Mouse (Mus musculus) MEL (cell line): ENCODE measurements around the gene Ttll4.

Experiments
- MAFK ChIP-seq: IDR thresholded peaks from 2 replicates; pipeline ENCODE4 v1.6.1; 2011; ENCODE audit warnings: low read depth, mild to moderate bottlenecking, low read length, improper control_type of control experiment, borderline replicate concordance
- POLR2A ChIP-seq, 2 experiments: IDR thresholded peaks; 2 replicates each; pipeline ENCODE4 v1.6.1; 2011 to 2012; ENCODE audit warnings: low read length in 2 of 2, mild to moderate bottlenecking in 2 of 2, control low read depth in 1 of 2, improper control_type of control experiment in 1 of 2, low read depth in 1 of 2, moderate library complexity in 1 of 2; ENCODE audit not compliant: control insufficient read depth in 1 of 2, insufficient read depth in 1 of 2, poor library complexity in 1 of 2
- ZNF384 ChIP-seq: IDR thresholded peaks from 2 replicates; pipeline ENCODE4 v1.6.1; 2012; ENCODE audit warnings: low read depth, mild to moderate bottlenecking, inconsistent platforms, low read length, improper control_type of control experiment

GRCm38 (mm10) chr1:74662253-74662865 lies 814 bp downstream of the Ttll4 start:
- TF ChIP-seq MAFK: no peak
- TF ChIP-seq ZNF384: no peak
- no peak for TF ChIP-seq POLR2A (IDR thresholded peaks at IDR 0.05; ENCODE audit: control insufficient read depth in 1 of 2, insufficient read depth in 1 of 2, low read depth in 1 of 2, low read length in 2 of 2, poor library complexity in 1 of 2)
